Mouse (Mus musculus) erythroblast, embryonic 14.5 days (primary cell): ENCODE measurements around the gene Snx20.

Source experiments
- GATA1 ChIP-seq: IDR thresholded peaks from 2 replicates; pipeline ENCODE4 v1.6.1; 2012; ENCODE audit warnings: low read length, inconsistent platforms, mixed read lengths
- TAL1 ChIP-seq: IDR thresholded peaks from 3 replicates; pipeline ENCODE4 v1.6.1; 2012; ENCODE audit warnings: low read length, inconsistent platforms, mixed read lengths

GRCm38 (mm10) chr8:88593947-88594346 is 42.0 kb downstream of the Snx20 start:
- TF ChIP-seq TAL1: no peak
- TF ChIP-seq GATA1: no peak
